Mouse (Mus musculus): Measurements from ENCODE around the gene Nomo1. TPM values are rescaled to one million over a fixed set of nuclear protein-coding genes. Genes with fewer than 3 reads are reported as not detected.

Nomo1 gene
- total RNA-seq, 2 experiments from 2014 or later, result 99.7 to 107 TPM

DNA sequence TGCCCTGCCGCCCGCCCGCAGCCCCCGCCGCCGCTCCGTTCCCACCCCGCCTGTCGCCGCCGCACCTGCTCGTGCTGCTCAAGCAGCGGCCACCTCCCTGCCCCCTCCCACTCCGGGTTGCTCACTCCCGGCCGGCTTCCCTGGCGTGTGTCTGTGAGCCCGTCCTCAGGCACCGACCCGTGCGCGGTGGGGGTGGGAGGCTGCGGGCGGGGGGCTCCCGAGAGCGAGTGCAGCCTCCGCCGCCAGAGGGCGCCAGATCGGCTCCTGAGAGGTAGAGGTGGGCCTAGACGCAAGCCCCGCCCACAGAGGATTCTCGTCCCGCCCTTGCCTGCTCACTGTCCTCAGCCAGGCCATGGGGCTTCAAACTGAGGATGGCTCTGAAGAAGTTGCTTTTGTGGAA is 67.1 kb downstream of the Nomo1 start, which contains the start of gene Kcnj11:
TSS of gene Kcnj11 (minus strand) at position 202 of the 400 bp plus-strand sequence.
- DNase-seq (ENCODE audit: low spot score in 2 of 2), result peak; percentile 59 to 86

DNA sequence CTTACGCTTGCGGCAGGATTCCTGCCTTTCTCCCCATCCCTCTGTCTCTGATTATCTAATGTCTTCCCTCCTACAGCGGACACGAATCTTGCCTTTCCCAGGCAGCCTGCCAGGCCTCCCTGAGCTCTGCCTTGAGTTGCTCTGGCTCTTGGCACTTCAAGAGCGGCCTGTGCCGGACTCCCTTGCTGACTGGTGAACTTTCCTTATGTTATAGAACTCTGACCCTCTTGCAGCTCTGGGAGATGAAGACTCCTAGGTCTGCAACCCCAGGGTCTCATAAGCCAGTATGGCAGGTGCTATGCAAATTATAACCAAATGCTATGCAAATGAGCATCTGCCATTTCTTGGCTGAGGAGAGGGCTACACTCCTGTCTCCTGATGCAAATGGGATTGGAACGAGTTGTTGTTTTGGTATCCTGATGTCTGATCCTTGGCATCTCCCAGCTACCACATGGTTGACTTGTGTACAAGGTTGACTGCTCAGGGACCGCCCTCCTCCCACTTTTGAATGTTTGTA is 69.6 kb downstream of the Nomo1 start:
- DNase-seq (ENCODE audit: low spot score in 2 of 2), result peak; percentile 60 to 77

DNA sequence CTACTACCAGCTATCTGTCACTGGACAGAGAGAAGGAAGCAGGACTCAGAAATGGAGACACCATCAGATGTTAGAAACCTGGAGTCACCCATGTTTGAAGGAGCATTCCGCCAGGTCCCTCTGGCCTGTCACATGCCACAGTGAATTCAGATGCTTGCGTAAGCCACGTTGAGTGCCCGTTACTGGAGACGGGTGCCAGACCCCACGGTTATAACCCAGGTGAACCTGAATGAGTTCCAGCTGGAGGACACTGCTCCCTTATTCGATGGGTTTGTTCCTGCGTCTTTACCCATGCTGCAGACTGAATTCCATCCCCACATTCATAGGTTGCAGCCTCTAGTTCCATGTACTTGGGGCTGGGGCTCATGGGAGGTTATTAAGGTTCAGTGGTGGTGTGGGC is 70.3 kb downstream of the Nomo1 start:
- no peak for DNase-seq (ENCODE audit: low spot score in 2 of 2)

DNA sequence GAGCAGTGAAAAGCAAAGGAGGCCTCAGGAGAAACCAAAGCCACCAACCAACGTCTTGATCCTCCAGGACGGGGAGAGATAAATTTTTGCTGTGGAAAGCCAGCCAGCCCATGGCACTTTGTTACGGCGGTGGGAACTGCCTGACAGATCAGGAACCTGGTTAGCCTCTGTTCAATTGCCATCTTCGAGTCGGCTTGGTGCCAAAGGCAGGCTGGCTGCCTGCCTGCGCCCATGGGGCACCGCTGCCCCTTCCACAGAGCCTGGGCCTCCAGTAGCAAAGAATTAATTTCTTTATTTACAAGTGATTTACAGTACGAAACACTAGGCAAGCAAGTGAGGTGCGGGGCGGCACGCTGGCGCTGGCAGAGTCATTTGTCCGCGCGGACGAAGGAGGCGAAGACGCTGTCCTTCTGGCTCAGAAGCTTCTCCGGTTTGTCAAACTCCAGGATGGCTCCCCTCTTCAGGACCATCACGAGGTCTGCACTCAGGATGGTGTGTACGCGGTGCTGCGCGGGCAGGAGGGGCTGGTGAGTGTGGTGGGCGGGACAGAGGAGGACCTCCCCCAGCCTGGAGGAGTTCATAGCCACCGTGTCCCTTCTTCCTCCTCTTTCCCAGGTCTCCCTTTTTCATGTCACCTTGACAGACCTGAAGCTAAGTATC is 70.9 kb downstream of the Nomo1 start:
- no peak for DNase-seq (ENCODE audit: low spot score in 2 of 2)

DNA sequence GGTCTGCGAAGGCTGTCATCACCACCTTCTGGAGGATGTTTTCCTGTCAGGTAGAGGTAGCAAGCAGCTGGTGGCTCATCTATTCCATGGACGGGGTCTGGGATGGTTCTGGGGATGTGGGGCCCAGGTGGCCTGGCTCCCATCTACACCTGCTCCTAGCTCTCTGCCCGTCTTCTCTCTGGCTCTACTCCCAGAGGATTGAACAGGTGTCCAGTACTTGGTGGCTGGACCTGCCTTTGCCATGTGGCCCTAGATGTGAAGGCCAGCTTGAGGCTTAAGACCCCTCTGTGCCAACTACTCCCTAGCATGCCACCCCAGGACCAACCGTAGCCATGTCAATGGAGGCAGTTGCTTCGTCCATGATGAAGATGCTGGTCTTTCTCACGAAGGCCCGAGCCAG is 72.0 kb downstream of the Nomo1 start:
- no peak for DNase-seq (ENCODE audit: low spot score in 2 of 2)

DNA sequence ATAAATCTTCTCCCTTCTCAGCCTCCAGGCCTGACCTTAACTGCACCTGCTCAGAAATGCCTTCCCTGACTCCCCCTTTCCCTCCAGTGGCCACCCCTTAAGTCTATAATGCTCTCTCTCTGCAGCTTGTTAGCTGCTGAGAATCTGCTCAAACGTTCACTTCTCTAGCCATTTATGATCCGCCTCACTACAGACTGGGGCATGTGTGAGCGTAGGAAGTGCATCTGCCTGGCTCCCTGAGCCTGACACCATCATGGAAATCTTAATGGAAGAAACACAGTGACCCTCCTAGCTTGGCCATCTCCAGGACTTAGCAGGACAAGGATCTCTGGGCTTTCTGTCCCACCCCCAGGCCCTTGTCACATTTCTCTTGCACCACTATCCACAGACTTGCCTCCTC is 76.6 kb downstream of the Nomo1 start:
- DNase-seq (ENCODE audit: low spot score in 2 of 2), result peak in 1 of 2 experiments; percentile 68

DNA sequence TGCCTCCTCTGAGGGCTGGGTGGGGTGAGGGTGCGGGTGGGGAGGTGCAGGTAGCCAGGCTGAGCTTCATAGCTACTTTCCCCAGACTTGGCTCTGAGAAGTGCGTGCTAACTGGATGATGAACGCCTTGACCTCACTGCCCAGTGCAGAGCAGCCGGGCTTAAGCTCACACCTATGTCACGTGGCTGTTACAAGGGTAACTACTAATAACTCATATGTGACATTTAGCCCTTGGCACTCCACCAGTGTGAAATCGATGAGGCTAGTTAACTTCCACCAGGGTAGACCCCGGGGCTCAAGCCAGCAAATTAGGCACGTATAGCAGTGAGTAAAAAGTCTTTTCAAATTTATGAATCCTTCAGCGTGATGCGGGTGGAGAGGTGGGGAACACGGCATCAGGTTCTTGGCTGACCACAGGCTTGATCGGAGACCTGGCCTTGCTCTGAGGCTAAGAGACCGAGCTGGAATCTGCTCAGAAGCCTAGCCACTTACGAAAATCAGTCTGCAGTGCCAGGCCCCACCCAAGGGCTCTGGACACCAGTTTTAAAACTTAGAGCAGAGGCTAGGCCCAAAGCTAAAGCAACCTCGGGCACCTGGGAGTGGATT is 77.8 kb downstream of the Nomo1 start:
- DNase-seq (ENCODE audit: low spot score in 2 of 2), result no peak

DNA sequence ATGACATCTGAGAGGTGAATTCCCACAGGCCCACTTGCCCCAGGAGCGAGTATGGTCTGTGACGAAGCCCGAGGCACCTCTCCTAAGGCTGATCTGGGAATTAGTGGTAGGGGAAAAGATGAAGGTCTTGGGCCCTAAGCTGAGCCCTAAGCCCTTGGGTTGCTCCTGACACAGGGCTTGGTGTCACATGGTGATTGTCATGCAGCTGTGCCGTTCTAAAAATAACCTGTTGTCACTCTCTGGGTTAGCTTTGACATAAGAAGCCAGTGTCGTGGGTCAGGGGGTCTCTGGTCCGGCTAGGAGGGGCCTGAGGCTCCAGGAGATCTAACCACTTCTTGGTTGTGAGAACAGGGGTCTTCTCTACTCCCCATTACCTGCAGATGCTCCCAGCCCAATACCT is 78.4 kb downstream of the Nomo1 start:
- DNase-seq (ENCODE audit: low spot score in 2 of 2), result no peak

DNA sequence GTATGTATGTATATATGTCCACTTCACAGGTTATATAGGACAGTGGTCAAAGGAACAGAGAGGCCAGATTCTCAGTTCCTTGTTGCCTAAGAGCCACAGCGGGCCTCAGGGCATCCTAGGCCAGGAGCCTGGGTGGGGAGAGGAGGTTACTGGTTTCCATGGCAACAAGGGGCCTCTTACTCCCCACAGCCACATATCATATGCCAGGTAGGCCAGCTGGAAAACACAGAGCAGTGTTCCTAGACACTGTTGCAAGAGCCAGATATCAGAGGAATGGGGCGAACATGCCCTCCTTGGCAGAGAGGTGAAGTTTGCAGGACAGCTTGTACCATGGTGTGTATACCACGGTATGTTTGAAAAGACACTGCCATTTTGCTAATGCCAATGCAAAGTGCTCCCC is 79.9 kb downstream of the Nomo1 start:
- DNase-seq (ENCODE audit: low spot score in 2 of 2), result no peak

DNA sequence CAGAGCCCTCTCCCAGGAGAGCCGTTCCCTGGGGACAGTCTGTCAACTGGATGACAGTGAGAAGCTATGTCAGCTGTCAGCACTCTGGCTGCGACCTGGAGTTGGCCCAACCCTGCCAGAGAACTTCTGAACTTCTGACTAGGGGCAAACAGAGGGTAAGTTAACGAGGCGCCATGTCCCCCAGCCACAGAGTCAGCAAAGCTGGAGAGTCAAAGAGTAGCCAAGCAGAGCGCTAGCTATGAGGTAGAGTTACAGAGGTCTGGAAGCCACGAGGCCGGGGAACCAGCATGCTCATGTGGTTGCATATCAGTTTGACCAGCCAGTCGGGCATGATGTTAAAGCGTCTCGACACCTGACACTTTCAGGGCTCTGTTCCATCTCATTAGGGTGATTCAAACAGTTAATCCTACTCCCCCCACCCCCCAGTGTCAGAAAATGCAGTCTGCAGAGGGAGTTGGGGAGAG is 82.7 kb downstream of the Nomo1 start:
- no peak for DNase-seq (ENCODE audit: low spot score in 2 of 2)

DNA sequence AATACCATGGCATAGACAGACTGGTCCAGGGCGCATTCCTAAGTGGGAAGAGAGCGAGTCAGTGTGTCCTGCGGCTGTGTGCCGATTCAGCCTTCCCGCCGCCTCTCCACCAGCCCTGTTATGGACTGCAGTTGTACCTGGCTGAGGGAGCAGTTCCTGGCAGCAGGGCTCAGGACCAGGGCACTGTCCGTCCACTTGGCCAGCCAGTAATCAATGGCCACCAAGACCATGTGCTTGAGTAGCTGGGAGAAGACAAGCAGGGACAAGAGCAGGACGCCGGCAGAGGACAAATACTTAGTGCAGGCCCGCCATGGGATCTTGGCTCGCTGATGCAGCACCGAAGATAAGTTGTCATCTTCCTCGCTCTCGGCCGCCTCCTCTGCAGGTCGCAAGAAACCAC is 83.5 kb downstream of the Nomo1 start:
- no peak for DNase-seq (ENCODE audit: low spot score in 2 of 2)

DNA sequence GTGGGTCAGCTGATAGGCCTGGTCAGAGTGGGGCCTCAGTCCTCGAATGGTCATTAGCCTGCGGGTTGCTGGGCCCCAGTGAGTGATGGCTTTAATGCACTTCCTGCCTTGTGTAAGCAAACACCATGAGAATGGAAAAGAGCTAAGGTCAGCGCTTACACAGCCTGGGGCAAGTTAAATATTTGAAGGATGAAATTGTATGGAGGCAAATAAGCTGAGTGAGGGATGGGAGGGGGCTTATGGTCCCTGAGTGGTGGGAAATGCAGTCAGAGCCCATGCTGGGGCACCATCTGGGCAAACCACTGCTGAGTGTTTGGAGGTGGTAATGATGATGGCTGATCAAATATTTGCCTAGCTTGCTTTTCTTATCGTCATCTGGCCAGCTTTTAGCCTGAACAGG is 89.5 kb downstream of the Nomo1 start:
- DNase-seq (ENCODE audit: low spot score in 2 of 2), result no peak

DNA sequence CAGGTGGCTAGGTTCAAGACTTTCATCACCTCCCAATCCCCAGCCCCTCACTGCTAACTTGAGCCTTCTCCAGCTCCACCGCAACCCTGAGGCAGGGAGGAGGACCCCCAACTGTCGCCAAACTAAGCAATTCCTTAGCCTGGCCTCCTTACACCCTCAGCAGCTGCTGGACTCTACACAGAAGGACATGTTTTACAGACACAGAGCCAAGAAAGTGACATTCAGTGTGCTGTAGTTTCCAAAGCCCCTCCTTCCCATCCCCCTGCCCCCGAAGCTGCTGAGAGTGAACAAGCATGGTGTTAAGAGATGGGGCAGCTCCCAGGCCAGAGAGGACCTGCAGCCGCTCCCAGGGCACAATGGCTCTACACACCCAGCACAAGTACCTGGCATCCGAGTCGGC is 91.0 kb downstream of the Nomo1 start:
- DNase-seq (ENCODE audit: low spot score in 2 of 2), result no peak

DNA sequence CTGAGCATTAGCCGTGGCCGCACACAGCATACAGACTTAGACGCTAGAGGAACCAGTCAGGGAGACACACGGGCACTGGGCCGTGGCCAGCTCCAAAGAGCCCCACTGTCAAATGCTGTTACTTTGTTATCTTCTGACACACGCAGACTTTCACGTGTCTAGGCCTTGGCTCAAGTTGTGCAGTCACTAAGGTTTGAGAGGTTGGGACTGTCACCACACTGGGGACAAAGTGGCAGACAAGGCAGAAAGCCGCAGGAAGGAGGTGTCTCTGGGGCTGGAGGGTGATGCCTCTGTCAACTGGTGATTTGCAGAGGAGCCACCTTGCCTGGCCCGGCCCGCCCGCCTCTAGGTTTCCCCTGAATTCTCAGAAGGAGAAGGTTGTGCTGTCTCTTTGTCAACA is 91.8 kb downstream of the Nomo1 start:
- DNase-seq (ENCODE audit: low spot score in 2 of 2), result no peak

DNA sequence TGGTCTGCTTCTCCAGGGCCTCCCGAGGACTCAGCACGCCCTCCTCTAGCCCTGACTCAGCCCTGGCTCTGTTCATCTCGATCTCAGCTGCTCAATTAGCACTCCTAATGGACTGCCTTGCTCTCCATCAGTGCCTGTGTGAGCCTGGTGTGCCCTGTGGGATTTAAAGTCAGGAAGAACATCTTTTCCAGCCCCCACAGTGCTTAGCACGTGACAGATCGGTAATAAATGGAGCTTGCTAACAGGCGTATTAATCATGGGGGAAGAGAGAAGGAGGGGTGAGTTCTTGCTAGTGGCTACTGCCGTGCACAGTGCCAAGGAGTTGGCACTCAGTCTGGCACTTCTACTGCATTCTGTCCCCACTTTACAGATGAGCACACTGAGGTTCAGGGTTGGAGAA is 94.7 kb downstream of the Nomo1 start:
- DNase-seq (ENCODE audit: low spot score in 2 of 2), result no peak

DNA sequence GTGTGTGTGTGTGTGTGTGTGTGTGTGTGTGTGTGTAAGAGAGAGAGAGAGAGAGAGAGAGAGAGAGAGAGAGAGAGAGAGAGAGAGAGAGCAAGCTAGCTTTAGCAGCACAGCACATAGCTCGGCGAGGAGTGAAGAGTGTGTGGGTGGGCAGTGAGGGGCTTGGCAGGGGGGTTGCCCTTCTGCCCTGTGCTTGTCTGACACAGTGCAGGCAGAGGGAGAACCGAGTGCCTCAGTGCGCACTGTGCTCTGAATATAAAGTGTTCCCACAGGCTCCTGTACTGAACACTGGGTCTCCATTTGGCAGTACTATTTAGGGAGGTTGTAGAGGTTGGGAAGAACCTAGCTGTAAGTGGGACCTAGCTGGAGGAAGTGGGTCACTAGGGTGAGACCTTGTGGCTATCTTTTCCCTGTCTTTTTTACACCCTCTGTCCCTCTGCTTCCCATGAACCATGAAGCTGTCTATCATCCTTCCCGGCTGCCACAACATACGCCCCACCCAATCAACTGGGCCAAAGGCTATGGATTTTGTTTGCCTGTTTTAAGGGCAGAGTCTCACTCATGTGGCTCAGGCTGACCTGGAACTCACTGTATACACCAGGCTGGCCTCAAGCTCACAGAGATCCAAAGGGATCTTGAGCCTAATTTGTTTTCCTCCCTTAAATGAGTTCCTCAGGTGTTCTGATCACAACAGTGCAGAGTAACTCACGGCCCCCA is 96.1 kb downstream of the Nomo1 start:
- DNase-seq (ENCODE audit: low spot score in 2 of 2), result no peak

DNA sequence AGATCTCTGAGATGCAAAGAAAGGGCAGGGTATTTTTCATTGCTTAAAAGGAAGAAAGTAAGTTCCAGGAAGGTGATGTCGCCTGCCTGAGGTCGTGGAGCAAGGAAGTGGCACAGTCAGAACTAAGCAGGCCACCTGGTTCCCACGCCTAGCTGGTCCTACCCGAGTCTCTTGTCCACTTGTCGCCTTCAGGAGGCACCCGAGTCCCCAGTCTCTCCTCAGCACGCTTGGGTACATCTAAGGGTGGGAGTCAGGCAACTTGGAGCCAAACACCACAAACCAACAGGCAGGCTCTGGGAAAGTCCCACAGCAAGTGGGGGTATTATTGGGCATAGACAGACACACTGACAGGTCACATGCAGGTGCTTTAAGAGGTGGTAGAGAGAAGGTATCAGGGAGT is 97.2 kb downstream of the Nomo1 start:
- DNase-seq (ENCODE audit: low spot score in 2 of 2), result no peak

DNA sequence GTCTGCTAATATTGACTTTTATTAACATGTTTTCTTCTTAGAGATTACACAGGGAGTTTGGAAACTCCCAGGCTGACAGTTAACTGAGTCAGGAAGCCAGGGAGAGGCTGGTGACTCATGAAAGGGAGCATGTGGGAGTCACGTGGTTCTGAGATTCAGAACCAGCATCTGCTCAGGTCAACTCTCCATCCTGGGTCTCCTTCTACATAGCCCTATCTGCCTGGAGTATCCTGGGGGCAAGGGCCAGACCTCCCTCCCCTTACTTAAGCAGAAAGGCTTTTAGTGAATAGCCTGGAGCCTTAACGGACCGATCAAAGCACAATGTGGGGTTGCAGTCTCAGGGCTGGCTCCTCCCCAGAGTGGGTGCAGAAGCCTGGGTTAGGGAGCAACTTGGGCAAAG is 97.8 kb downstream of the Nomo1 start:
- peak; percentile 51 to 81 for DNase-seq (ENCODE audit: low spot score in 2 of 2)

DNA sequence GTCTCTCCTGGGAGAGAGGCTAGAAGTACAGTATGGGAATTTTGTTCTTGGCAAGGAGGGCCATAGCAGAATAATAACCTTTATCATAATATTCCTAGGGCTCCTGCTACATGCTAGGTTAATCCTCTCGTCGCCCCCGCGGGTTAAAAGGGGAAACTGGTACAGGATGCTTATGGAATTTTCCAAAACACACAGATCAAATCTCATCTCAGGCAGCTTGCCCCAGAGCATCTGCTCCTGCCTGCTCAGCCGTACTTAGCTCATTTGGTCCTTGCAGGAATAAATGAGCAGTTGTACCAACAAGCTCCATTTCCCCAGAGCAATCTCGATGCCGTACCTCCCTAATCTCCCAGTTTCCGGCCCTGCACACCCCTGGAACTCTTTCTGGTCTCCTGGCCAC is 98.3 kb downstream of the Nomo1 start:
- peak; percentile 52 to 79 for DNase-seq (ENCODE audit: low spot score in 2 of 2)

DNA sequence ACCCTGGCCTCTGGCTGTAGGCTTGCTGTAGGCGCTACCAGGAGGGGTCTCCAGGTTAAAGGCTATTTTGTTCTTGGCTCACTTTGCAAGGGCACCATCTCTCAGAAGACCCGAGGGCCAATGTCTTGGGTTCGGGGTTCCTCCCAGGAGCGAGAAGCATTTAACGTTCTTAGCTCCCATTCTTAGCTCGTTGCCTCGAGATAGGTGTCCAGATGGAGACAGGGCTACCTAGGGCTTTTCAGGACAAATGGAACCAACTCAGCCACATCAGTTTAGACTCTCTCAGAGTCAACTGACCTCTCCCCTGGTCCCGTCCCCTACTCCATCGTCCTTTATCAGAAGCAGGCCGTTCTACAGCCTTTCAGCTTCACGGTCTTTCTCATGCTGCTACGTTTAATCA is 98.7 kb downstream of the Nomo1 start:
- no peak for DNase-seq (ENCODE audit: low spot score in 2 of 2)
